Mouse (Mus musculus): Measurements from ENCODE around the gene Hoxb4. TPM values are rescaled to one million over a fixed set of nuclear protein-coding genes. Genes with fewer than 3 reads are reported as not detected.

Gene Hoxb4
- 14.0 and 15.7 TPM in 2 replicates for total RNA-seq (2021)
- long read RNA-seq, experiment 1, partial matches to known transcripts = 1 of 3 reads
- long read RNA-seq, experiment 1, other reads (novel, unspliced or antisense) = 1 of 3 reads
- long read RNA-seq, experiment 2 = 0 reads

DNA sequence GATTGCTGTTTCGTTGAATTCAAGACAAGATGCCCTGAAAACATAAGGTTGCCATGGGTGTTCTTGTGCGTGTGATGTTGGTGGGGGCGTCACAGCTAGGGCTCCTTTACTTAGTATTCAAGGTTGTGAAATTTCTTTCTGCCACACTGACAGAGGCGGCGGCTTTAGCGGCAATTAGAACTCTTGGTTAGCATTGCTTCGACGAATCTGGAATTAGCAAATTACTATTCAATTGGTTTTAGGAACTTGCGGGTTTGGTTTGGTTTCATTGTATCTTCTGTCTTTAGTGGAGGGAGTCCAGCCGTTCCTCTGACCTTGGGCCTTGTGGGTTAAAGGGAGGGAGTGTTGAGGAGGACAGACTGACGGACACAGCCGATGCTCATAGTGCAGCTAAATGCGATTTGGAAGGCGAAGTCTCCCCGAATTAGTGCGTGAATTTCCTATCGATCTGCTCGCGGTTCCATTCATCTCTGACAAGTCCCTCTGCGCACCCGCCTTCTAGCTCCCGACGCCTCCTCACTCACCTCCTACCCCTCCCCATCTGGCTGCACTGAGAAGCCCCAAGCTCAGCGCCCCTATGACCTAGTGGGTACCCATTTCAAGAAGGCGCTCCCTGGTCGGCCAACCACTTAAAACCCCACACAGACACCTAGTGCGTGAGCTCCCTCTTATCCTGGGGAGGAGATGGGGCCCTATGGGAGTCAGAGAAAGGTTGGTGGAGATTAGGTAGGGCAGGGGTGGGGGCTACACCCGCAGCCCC is at the start of gene Hoxb4:
TSS of gene Hoxb4 (plus strand) at position 660 of the 760 bp plus-strand sequence.
- DNase-seq = peak; percentile 51

DNA sequence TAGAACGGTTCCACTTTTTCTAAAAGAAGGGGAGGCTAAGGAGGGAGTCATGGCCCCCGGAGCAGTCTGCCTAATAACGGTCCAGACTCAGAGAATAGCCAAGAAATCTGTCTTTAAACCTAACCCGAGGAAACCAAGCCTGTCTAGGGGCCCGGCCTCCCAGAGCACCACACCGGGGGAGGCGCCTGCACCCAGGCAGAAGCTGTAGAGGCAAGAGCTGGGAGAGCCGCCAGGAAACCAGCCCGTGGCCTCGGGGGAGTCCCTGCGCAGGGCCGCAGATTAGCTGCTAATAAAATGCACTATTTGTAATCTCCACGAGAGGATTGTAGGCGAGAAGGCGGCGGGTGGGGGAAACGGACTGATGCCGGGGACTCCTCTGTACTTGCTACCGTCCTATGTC is 48.2 kb upstream of the Hoxb4 start:
- peak; percentile 95 for DNase-seq

DNA sequence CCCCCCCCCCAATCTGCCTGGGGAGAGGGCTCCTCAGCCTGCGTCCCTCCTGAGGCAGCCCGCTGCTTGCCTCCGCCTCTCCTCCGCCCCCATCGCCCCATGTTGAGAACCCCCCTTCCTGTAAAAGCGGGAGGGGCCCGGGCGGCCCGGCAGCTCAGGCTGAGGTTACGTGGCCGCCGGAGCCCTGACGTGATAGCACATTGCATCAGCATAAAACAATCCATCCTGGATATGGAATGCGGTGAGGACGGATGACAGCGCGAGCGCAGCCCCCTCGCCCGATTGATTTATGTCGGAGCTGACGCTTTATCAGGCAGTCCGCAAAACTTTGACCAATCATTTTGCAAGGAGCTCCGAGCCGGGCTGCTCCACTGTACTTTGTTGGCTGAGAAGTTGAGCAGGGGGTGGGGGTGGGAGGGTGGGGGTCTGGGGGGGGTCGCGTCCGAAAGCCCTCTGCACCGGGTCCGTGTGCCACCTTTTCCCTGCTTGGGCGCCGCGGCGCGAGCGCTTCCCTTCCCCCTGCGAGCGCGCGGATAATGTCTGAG is 47.0 kb upstream of the Hoxb4 start, which contains the start of gene Hoxb9:
TSS of gene Hoxb9 (plus strand) at position 462 of the 545 bp plus-strand sequence.
- peak; percentile 95 for DNase-seq

DNA sequence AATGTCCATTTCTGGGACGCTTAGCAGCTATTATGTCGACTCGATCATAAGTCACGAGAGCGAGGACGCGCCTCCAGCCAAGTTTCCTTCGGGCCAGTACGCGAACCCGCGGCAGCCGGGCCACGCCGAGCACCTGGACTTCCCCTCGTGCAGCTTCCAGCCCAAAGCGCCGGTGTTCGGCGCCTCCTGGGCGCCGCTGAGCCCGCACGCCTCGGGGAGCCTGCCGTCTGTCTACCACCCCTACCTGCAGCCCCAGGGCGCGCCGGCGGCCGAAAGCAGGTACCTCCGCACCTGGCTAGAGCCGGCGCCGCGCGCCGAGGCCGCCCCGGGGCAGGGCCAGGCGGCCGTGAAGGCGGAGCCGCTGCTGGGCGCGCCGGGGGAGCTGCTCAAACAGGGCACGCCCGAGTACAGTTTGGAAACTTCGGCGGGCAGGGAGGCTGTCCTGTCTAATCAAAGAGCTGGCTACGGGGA is 46.5 kb upstream of the Hoxb4 start:
- peak; percentile 88 for DNase-seq

DNA sequence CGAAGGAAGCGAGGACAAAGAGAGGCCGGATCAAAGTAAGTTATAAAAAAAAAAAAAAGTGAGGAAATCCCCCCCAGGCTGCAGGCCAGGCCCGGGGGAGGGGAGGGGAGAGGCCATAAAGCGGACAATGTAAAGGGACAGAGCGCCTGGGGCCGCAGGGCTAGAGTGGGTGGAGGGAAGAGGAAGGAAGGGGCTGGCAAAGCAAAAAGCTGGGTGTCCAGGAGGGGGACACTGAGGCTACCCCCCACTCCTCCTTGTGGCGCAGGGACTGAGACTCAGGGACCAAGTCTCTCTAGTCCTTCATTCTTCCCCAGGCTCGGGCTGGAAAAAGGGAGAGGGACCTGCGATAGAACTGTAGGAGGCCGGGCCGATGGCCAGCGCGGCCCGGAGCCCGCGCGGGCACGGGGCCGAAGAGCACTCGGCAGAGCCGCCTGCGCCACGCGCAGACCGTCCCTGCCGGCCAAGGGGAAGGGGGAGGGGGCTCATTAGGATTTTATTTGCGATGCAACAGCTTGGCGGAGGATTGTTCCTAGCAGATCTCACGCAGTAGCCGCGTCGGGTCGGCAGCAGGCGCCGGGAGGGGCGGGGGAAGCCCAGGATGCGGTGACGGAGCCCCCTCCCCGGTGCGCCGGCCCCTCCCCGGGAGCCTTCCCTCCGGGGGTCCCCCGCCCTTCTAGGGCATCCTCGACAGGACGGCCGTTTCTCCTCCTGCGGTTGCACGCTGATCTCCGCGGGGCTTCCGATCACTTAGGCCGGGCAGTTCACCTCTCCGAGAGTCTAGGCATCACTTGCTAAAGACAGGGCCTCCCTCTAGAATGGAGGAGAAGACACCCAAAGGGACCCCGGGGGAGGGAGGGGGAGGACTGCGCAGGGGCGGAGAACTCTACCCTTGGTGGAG is 45.8 kb upstream of the Hoxb4 start:
- DNase-seq = peak; percentile 73

DNA sequence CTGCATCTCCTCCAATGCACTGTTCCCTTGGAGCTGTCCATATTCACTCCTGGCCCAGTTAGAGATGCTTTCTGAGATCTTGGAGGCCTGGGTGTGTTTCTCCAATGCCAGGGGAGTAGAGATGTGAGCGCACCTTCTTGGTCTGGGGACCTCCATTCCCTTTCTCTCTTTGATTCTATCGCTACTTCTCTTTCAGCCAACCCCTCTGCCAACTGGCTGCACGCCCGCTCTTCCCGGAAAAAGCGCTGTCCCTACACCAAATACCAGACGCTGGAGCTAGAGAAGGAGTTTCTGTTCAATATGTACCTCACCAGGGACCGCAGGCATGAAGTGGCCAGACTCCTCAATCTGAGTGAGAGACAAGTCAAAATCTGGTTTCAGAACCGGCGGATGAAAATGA is 43.6 kb upstream of the Hoxb4 start:
- no peak for DNase-seq

DNA sequence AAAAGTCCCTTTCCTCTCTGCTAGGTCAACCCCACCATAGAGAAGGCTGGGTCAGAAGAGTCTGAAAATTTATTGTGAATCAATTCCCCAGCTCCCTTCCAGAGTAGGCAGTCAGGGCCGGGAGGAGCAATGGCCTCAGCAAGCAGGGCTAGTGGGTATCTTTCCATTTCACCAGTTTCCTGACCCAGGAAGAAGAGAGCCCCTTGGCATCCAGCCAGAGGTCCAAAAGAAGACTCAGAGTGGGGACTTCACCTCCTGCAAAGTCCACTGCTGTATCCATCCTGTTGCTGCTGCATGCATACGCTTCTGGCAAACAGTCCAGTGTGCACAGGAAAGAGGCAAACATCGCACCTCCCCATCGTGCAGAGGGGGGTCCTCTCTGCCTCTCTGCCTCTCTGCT is 42.2 kb upstream of the Hoxb4 start:
- peak; percentile 72 for DNase-seq

DNA sequence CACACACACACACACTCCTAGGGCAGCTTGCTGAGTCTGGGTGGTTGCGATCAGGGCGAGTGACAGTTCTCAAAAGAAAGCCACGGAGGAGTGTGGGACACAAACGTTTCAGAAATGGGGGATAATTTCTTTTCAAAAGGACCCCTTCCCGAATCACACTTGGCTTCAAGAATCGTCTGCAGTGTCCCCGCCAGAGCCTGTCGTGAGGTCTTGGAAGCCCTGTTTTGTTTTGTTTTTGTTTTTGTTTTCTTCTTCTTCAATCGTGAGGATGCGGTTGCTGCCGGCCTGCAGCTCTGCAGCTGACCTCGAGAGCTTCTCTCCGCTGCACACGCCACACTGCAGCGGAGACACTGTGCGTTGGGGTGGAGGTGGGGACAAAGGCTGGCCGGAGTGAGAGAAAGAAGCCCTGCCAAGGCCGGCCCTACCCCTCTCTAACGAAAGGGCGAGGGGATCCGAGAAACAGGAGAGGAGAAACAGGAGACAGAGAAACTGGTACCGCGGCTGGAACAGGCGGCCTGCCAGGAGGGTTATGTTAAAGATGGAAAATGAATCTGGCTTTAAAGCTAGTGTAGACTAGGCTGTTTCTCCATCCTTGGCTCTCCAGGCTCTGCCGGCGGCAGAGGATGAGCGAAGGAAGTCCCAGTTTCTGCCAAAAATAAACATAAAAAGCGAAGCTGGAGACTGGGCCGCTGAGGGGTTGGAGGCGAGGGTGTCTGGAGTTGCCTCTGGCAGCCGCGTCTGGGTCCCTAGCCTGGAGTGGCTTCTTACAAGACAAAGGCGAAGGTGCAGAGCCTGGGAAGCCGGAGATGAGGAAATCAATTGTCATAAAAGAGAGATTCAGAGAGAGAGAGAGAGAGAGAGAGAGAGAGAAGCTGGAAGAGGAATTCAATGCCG is 40.7 kb upstream of the Hoxb4 start:
- DNase-seq = peak; percentile 71

DNA sequence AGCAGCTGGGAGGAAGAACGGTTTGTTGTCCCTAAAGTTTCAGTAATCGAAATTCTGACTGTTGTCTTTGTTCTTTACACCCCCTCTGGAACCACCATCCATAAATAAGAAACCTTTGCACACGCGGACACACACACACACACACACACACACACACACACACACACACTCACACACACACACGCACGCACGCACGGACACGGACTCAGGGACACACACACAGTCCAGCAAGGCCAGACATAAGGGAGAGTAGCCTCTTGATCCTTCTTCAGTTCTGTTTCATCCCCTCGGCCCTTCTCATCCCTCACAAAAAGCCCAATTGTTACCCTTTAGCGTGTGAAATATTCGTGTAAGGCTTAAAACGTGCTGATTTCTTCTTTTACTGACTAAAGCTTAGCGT is 39.7 kb upstream of the Hoxb4 start:
- peak; percentile 43 for DNase-seq

DNA sequence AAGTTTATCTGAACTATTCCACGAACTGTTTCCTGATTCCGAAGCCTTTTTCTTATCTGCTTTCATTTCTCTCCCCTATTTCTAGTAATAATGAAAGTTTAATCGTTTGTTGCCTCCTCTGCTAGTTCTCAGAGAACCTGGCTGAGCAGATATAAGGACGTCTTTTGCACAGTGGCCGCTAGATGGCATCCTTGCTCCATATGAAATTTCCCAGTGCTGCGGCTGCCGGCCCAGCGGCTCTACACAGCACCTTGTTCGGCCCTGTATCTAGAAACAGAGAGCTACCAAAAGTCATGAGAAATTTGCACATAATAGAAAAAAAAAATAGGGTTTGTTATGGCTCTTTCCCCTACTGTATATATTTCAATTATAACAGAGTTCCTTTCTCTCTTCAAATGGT is 39.3 kb upstream of the Hoxb4 start:
- DNase-seq = peak; percentile 93

DNA sequence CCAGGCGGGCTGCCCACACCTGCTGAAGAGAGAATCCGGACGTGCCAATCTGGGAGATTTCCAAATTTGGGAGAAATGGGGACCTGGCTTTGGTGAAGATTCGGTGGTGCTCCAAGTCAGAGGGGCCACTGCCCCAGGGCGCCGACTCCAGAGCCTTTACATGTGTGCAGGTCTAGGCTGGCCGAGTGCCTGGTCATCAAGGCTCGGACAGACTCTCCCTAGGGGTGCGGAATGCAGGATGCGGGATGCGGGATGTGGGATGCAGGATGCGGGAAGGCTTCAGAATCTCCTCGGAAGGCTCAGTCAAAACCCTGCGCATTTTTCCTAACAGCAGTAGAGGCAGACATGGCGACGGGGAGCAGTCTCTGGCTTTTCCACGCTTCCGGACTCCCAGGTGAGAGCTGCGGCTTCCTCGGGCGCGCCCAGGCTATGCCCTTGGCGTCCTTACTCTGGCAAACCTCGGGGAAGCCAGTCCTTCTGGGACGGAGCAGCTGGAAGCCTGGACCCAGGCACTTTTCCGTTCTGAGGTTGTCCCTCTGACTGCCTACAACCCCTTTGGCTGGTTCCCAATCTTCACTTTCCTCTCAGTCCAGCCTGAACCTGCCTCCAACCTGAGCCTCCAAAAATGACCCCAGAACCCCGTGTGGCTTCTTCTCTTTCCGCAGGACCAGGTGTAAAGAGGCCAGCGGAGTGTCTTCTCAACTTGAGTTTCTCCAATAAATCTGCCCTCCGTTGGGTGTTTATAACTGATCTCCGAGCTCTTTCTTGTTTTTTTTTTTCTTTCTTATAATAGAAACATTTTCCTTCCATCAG is 38.4 kb upstream of the Hoxb4 start:
- peak; percentile 51 for DNase-seq

DNA sequence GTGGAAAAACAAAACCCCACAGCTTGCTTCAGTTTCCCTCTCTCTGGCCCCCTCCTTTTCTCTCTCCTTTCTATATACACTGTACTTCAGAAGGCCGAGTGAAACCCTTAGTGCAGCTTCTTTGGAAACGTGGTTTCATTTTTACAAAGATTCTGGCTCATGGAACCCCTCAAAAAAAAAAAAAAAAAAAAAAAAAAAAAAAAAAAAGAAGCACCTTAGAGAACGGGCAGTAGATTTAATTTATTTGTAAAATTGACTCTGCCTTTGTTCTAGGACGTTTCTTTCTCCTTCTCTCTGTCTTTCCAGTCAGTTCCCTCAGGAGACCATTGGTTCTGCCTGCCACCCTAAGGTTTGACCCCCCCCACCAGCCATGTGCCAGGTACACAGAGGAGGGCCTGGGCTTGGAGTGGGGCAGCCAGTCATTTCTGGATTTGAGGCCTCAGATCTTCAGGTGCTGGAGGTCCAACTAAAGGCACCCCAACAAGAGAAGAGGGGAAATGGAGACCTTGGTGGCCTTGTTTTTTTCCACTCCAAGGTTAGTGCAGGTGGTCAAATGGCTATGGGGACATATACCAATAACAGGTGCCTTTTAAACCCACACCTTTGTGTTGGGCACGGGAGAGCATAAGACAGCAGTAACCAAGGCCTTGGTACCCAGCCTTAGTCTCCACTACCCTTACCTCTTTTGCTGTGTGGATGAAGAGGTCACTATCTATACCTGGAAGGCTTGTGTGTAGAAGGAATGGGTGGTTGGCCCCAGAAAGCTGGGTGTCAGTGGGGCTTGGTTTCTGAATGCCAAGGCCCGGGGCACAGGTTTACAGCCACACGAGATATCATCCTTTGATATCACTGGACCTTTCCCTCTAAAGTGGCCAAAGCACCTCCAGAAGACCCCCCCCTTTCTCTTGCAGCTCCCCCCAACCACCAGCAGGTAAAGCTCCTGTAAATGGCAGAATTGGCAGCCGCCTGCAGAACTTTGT is 37.4 kb upstream of the Hoxb4 start:
- DNase-seq = peak; percentile 49

DNA sequence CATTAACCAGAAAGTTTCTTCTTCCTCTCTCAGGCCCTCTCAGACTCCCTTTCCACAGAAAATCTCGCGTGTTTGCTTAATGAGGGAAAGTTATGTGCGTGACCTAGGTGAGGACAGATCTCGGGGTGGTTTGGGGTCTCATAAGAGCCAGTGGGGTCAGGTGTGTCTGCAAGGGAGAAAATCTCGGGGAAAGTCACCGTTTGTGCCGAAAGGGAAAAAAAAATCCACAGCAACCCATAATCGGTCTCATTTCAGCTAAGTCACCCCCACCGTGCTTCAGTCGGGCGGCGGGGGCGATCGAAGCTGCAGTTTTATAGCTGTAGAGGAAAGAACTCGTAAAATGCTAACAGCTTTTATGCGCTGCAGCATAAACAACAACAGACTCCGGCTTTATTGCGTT is 36.7 kb upstream of the Hoxb4 start:
- DNase-seq = peak; percentile 35

DNA sequence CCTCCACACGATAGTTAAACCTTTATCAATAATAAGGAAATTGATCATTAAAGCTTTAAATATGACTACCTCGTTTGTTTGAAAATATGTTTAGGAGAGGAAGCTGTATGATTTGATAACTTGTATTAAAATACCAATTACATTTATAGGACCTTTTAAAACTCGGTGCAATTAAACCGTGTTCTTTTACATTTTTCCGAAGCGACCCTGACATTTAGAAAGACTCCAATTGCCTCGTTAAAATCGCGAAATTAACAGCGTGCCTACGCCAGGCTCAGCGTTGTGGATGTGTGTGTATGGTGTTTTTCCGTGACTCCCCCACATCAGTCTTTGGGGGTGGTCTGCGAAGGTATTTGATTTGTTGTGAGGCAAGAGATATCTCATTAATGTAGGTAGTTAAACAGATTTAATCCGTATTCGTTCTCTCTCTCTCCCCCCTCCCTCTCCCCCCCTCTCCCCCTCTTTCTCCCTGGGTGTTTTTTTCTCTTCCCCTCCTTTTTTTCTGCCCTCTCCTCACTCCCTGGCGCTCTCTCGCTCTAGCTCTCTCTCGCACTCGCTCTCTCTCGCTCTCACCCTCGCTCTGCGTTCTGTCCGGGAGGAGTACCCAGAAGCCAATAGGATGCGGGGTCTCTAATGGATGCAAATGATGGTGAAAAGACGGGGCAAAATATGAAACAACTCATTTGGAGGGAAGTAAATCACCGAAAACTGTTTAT is 36.1 kb upstream of the Hoxb4 start, which contains the start of gene Hoxb8:
TSS of gene Hoxb8 (plus strand) at position 51 of the 716 bp plus-strand sequence.
- DNase-seq = peak; percentile 74

DNA sequence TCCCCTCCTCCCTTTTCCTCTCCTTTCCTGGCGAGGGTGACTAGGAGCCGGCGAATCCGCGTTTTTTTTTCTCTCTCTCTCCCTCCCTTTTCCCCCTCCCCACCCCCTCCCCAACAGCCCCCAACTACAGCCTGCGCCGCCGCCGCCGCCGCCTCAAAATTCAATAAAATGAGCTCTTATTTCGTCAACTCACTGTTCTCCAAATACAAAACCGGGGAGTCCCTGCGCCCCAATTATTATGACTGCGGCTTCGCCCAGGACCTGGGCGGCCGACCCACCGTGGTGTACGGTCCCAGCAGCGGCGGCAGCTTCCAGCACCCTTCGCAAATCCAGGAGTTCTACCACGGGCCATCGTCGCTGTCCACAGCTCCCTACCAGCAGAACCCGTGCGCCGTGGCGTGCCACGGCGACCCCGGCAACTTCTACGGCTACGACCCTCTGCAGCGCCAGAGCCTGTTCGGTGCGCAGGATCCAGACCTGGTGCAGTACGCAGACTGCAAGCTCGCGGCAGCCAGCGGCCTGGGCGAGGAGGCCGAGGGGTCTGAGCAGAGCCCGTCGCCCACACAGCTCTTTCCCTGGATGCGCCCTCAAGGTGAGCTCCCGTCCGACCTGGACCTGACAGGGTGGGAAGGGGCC is 35.2 kb upstream of the Hoxb4 start:
- peak; percentile 67 for DNase-seq

DNA sequence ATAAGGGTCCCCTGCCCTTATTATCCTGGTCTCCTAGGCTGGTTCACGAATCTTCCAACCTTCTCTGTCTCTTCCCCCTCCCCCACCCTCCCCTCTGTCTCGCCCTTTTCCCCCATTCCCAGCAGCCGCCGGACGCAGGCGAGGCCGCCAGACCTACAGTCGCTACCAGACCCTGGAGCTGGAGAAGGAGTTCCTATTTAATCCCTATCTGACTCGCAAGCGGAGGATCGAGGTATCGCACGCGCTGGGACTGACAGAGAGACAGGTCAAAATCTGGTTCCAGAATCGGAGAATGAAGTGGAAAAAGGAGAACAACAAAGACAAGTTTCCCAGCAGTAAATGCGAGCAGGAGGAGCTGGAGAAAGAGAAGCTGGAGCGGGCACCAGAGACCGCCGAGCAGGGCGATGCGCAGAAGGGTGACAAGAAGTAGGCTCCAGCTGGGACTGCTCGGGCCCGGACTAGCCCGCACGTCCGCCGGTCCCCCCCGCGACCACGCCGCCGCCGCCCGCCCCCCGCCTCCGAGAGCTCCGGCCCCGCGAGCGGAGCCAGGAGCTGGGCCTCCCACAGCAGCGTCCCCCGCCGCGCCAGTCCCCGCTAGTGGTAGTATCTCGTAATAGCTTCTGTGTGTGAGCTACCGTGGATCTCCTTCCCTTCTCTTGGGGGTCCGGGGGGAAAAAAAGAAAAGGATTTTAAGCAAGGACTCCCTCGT is 33.9 kb upstream of the Hoxb4 start:
- DNase-seq = peak; percentile 82

Measured in adrenal gland, postnatal 14 days (tissue).